Mouse (Mus musculus) liver, embryonic 12.5 days (tissue): ENCODE measurements around the gene Wfikkn1. TPM values are rescaled to one million over a fixed set of nuclear protein-coding genes. Genes with fewer than 3 reads are reported as not detected.
A peak's percentile ranks its signal among the peaks of the same experiment; 100 is the strongest.

ENCODE experiments used
- ATAC-seq: fragments of 200-750 bp; cut with Nextera tagmentation; 2 replicates; pipeline ENCODE4 v1.8.0; 2017; ENCODE audit warnings: moderate number of reproducible peaks, mild to moderate bottlenecking, moderate library complexity
- H3K27ac ChIP-seq: fragments of 300-500 bp; sonication (generic); 2 replicates; pipeline ENCODE4 v1.5.1; 2016; ENCODE audit warnings: mild to moderate bottlenecking
- H3K27me3 ChIP-seq: fragments of 300-500 bp; sonication (generic); replicated peaks from 2 replicates; pipeline ENCODE4 v1.6.1; 2016; ENCODE audit warnings: mild to moderate bottlenecking, moderate library complexity
- H3K36me3 ChIP-seq: fragments of 300-500 bp; sonication (generic); 2 replicates; pipeline ENCODE4 v1.6.1; 2016; ENCODE audit warnings: mild to moderate bottlenecking, moderate library complexity
- H3K4me1 ChIP-seq: fragments of 300-500 bp; sonication (generic); 2 replicates; pipeline ENCODE4 v1.6.1; 2016
- H3K4me2 ChIP-seq: fragments of 300-500 bp; sonication (generic); 2 replicates; pipeline ENCODE4 v1.6.1; 2016; ENCODE audit warnings: mild to moderate bottlenecking, moderate library complexity
- H3K4me3 ChIP-seq: fragments of 300-500 bp; sonication (generic); 2 replicates; pipeline ENCODE4 v1.5.1; 2016; ENCODE audit warnings: mild to moderate bottlenecking, moderate library complexity
- H3K9ac ChIP-seq: fragments of 300-500 bp; sonication (generic); 2 replicates; pipeline ENCODE4 v1.6.1; 2016; ENCODE audit warnings: mild to moderate bottlenecking, moderate library complexity
- H3K9me3 ChIP-seq: fragments of 300-500 bp; sonication (generic); replicated peaks from 2 replicates; pipeline ENCODE4 v1.6.1; 2016; ENCODE audit warnings: mild to moderate bottlenecking, moderate library complexity
- WGBS: fragments of 180-500 bp; shearing (Covaris S2); methylation state at CpG from one replicate; pipeline ENCODE4 v1.1.7; 2016; ENCODE audit not compliant: insufficient replicate concordance; 5-methylcytosine and 5-hydroxymethylcytosine counted together
- polyA plus RNA-seq: library from polyadenylated mRNA; unstranded; fragments of >200 nt; fragmentation: Nextera tagmentation; extraction: Ambion mirVana; gene quantifications from 2 replicates; pipeline ENCODE4 v1.2.1, GENCODE M21; 2016

Wfikkn1 gene
- 0.83 and 0.91 TPM in 2 replicates for polyA plus RNA-seq

DNA sequence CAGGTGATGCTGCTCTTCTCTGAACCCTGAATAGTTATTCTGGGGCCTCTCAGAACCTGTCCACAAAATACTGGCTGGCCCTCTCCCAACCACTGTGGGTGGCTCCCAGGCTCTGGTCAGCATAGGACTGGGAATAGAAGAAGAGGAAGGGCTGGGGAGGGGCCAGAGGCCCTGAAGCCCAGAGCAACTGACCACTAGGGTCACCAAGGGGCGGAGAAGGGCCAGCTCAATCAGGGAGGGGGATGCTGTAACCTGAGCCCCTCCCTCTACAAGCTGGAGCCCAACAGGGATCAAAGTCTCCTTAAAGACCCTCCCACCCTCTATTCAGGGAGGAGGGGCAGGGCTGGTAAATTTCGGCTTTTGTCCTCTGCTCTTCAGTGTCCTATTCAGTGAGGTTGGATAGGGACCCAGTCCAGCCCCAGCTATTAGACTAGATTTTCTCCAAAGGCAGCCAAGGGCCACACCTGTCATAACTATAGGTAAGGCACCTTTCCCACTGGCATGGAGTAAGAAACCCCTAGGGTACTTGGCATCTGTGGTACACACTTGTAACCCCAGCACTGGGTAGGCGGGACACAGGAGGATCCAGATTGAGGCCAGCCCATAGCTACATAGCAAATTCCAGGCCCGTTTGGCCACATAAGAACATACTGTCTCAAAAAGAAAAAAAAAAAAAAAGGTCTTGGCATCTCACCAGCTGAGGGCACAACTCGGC lies at the start of gene Wfikkn1:
Wfikkn1 (minus strand) TSS at position 663 of the 715 bp plus-strand sequence.
- Histone ChIP-seq H3K4me1 (peaks cover 45% of the 10 kb centered on the region), H3K36me3 (peaks cover 54% of the 10 kb centered on the region), H3K27ac (peak within 1 kb of the TSS; percentile 67), H3K4me3 (no peak within 1 kb of the TSS), H3K9ac (no peak within 1 kb of the TSS), H3K27me3 (no peaks in the 10 kb centered on the region), H3K9me3 (no peaks in the 10 kb centered on the region), H3K4me2 (no peak within 1 kb of the TSS)
- peak; percentile 19; the same call in 1 of the 2 replicates for ATAC-seq
- 61% methylated on average over 5 of the region's 5 CpGs for WGBS

DNA sequence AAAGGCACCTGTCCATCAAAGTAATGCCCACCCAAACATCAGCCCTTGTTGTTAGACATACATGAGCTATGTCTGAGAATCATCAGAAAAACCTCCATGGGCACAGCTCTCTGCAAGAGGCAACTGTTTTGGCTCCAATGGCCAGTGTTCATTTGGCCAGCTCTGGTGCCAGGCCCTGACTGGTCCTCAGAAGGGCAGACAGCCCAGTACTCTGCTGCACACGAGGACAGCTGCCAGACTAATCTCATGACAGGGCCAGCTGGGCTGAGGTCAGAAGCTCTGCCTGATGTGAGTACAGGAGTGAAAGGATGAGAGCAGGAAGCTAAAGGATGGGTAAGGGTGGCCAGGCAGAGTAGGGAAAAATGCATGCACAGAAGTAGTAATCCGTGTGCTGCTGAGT lies 44.7 kb upstream of the Wfikkn1 start:
- H3K27me3 ChIP-seq: no peaks in the 10 kb centered on the region
- no peak overlapping the region for H3K9ac ChIP-seq
- H3K27ac ChIP-seq: peak overlapping the region; percentile 50
- H3K36me3 ChIP-seq: peaks cover 70% of the 10 kb centered on the region
- H3K9me3 ChIP-seq: no peaks in the 10 kb centered on the region
- no peak overlapping the region for H3K4me3 ChIP-seq
- ATAC-seq: 0 out of 2 replicates have a peak, but pooled peaks have one; percentile 2
- WGBS: 59% methylated on average over 2 of the region's 2 CpGs
- H3K4me2 ChIP-seq: no peak overlapping the region
- peaks cover 21% of the 10 kb centered on the region for H3K4me1 ChIP-seq

- no peaks in the 10 kb centered on the region for H3K27me3 ChIP-seq
- H3K9ac ChIP-seq: no peak overlapping the region
- no peak for ATAC-seq
- peak overlapping the region; percentile 15; the same call in 1 of the 2 replicates for H3K27ac ChIP-seq
- peaks cover 38% of the 10 kb centered on the region for H3K36me3 ChIP-seq
- H3K4me2 ChIP-seq: 0 out of 2 replicates have a peak overlapping the region, but pooled peaks have one; percentile 94
- no peak overlapping the region for H3K4me3 ChIP-seq
- 68% methylated on average over 5 of the region's 5 CpGs for WGBS
- no peaks in the 10 kb centered on the region for H3K9me3 ChIP-seq
- peaks cover 41% of the 10 kb centered on the region for H3K4me1 ChIP-seq
Observed at GRCm38 (mm10) chr17:25922120-25922519, 41.5 kb upstream of the Wfikkn1 start.

GRCm38 (mm10) chr17:25919786-25920642 lies 39.4 kb upstream of the Wfikkn1 start:
- ATAC-seq: peak; percentile 94
- Histone ChIP-seq H3K36me3 (peaks cover 17% of the 10 kb centered on the region), H3K27ac (peak overlapping the region; percentile 94), H3K9ac (peak overlapping the region; percentile 90), H3K9me3 (no peaks in the 10 kb centered on the region), H3K4me2 (peak overlapping the region; percentile 94), H3K4me3 (peak overlapping the region; percentile 94), H3K4me1 (peaks cover 51% of the 10 kb centered on the region), H3K27me3 (no peaks in the 10 kb centered on the region)
- under 1% methylated on average over 38 of the region's 40 CpGs for WGBS

- no peak for ATAC-seq
Observed at GRCm38 (mm10) chr17:25919144-25919785, 38.6 kb upstream of the Wfikkn1 start, which contains the start of gene Rab40c. Rab40c (minus strand) TSS chr17:25919727.

DNA sequence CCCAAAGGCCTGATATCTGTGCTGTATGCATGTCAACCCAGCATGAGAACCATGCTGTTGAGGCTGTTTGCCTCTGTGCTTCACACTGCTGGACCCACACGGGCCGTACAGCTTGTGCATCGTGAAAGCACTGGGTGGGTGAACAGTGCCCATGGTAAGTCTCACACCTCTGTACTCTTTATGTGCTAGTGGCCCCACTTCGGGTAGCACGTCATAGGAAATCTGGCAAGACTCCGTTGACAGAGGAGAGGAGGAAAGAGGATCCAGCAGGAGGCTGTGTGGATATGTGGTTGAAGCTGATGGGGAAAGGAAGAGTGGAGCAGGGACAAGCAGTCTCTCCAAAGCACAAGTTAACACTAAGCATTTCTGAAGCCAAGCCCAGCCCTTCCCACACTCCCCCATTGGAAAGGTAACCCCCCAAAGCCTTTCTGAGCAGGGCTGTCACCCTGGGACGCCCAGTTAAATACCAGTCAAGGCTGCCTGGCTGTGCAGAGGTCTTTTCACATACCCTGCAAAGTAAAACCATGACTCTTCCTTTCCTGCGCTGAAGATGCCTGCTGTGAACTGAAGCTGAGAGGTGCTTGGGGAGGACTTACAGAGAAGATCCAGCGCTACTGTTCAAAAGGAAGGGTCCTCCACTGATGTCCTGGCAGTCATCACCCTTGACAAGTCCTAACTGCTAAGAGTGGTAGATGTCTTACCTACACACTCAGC lies 37.5 kb upstream of the Wfikkn1 start:
- ATAC-seq: no peak
- no peak overlapping the region for H3K27ac ChIP-seq

More at GRCm38 (mm10) chr17:25919144-25919785, 38.6 kb upstream of the Wfikkn1 start, which contains the start of gene Rab40c:
- peak within 1 kb of the TSS; percentile 90 for H3K9ac ChIP-seq
- peak within 1 kb of the TSS; percentile 94 for H3K4me2 ChIP-seq
- H3K27me3 ChIP-seq: no peaks in the 10 kb centered on the region
- WGBS: under 1% methylated on average over 53 of the region's 78 CpGs
- peaks cover 10% of the 10 kb centered on the region; the same call in 1 of the 2 replicates for H3K36me3 ChIP-seq
- peaks cover 58% of the 10 kb centered on the region for H3K4me1 ChIP-seq
- no peaks in the 10 kb centered on the region for H3K9me3 ChIP-seq
- peak within 1 kb of the TSS; percentile 94 for H3K4me3 ChIP-seq
- peak within 1 kb of the TSS; percentile 94 for H3K27ac ChIP-seq

DNA sequence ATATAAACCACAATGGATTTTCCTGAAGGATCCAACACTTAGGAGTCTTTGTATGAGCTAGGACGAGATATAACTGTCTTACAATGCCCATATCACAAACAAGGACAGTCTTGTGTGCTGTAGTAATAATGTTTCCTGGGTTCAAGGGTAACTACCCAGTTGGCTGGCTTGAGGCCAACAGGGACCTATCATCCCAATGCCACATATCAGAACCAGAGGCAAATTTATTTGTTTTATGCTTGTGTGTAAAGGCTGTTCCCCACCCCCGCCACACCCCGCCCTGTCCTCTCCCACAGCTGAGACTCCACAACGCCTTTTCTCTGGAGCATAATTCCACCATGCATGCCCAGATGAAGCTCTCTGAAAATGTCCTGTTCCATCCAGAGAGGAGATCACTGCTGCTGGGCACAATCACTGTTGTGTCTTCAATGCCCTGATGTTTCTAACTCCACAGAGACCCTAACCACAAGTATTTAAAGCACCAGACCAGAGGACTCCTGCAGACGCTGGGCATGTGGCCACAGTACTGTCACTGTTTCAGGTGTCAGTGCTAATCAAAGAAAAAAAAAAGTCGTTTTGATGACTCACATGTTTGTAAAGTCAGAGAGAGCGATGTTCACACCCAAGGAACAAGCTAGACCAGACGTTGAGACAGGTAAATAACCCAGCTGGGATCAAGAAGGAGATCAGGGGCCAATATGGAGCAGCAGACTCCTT lies 36.4 kb upstream of the Wfikkn1 start:
- WGBS: 64% methylated on average over 8 of the region's 8 CpGs
- H3K4me2 ChIP-seq: no peak overlapping the region

More for the DNA sequence above, 37.5 kb upstream of the Wfikkn1 start:
- Histone ChIP-seq H3K36me3 (0 out of 2 replicates have a peak, but pooled peaks cover 2% of the 10 kb centered on the region), H3K27me3 (no peaks in the 10 kb centered on the region), H3K4me1 (peaks cover 69% of the 10 kb centered on the region), H3K4me3 (peak overlapping the region; percentile 94), H3K9ac (peak overlapping the region; percentile 90), H3K9me3 (no peaks in the 10 kb centered on the region), H3K4me2 (peak overlapping the region; percentile 94)
- 81% methylated on average over 9 of the region's 9 CpGs for WGBS

GRCm38 (mm10) chr17:25914295-25914694 lies 33.6 kb upstream of the Wfikkn1 start:
- no peaks in the 10 kb centered on the region for H3K27me3 ChIP-seq
- no peak overlapping the region for H3K9ac ChIP-seq
- no peak overlapping the region for H3K4me2 ChIP-seq
- no peak for ATAC-seq
- H3K27ac ChIP-seq: no peak overlapping the region
- H3K4me3 ChIP-seq: no peak overlapping the region
- no peaks in the 10 kb centered on the region for H3K9me3 ChIP-seq
- WGBS: 41% methylated on average over 4 of the region's 4 CpGs
- no peaks in the 10 kb centered on the region for H3K36me3 ChIP-seq
- peaks cover 56% of the 10 kb centered on the region for H3K4me1 ChIP-seq

More for the DNA sequence above, 36.4 kb upstream of the Wfikkn1 start:
- ATAC-seq: no peak
- no peaks in the 10 kb centered on the region for H3K27me3 ChIP-seq
- H3K9me3 ChIP-seq: no peaks in the 10 kb centered on the region
- H3K27ac ChIP-seq: no peak overlapping the region
- no peaks in the 10 kb centered on the region for H3K36me3 ChIP-seq
- H3K4me1 ChIP-seq: peaks cover 67% of the 10 kb centered on the region
- no peak overlapping the region for H3K9ac ChIP-seq
- H3K4me3 ChIP-seq: no peak overlapping the region

- Histone ChIP-seq H3K9me3 (no peaks in the 10 kb centered on the region), H3K27me3 (no peaks in the 10 kb centered on the region), H3K9ac (no peak overlapping the region), H3K36me3 (no peaks in the 10 kb centered on the region), H3K4me1 (peaks cover 54% of the 10 kb centered on the region), H3K27ac (no peak overlapping the region), H3K4me2 (peak overlapping the region; percentile 0; the same call in 1 of the 2 replicates), H3K4me3 (no peak overlapping the region)
- WGBS: 14% methylated on average over 1 of the region's 1 CpGs
- no peak for ATAC-seq
Observed at GRCm38 (mm10) chr17:25913877-25914275, 33.2 kb upstream of the Wfikkn1 start.

GRCm38 (mm10) chr17:25913186-25913876 lies 32.7 kb upstream of the Wfikkn1 start:
- H3K4me3 ChIP-seq: no peak overlapping the region
- H3K27ac ChIP-seq: no peak overlapping the region
- H3K4me2 ChIP-seq: peak overlapping the region; percentile 0
- ATAC-seq: no peak
- H3K9me3 ChIP-seq: no peaks in the 10 kb centered on the region
- H3K36me3 ChIP-seq: no peaks in the 10 kb centered on the region
- WGBS: 46% methylated on average over 14 of the region's 14 CpGs
- H3K27me3 ChIP-seq: no peaks in the 10 kb centered on the region
- peaks cover 49% of the 10 kb centered on the region for H3K4me1 ChIP-seq
- no peak overlapping the region for H3K9ac ChIP-seq
